Mouse (Mus musculus): Measurements from ENCODE around the gene Map7d1. TPM values are rescaled to one million over a fixed set of nuclear protein-coding genes. Genes with fewer than 3 reads are reported as not detected.

Map7d1 gene
- polyA plus RNA-seq, 1 experiment from 2014 or later = 40.7 TPM

- Histone ChIP-seq H3K27ac (no peak overlapping the region), H3K4me1 (peaks cover 38% of the 10 kb centered on the region), H3K9ac (no peak overlapping the region), H3K27me3 (no peaks in the 10 kb centered on the region), H3K36me3 (peaks cover 49% of the 10 kb centered on the region), H3K4me2 (0 out of 2 replicates have a peak overlapping the region, but pooled peaks have one; percentile 8), H3K4me3 (replicated peaks) (no peak overlapping the region), H3K9me3 (replicated peaks) (no peaks in the 10 kb centered on the region)
- WGBS = 57% methylated on average over 3 of the region's 3 CpGs
- ATAC-seq (replicated peaks; ENCODE audit: low FRiP score) = no peak
Measured at GRCm38 (mm10) chr4:126197485-126197884, 58.7 kb downstream of the Map7d1 start.

- WGBS = 95% methylated on average over 4 of the region's 4 CpGs
- Histone ChIP-seq H3K9me3 (replicated peaks) (no peaks in the 10 kb centered on the region), H3K27me3 (no peaks in the 10 kb centered on the region), H3K4me3 (replicated peaks) (no peak overlapping the region), H3K4me2 (no peak overlapping the region), H3K9ac (no peak overlapping the region), H3K36me3 (peaks cover 72% of the 10 kb centered on the region), H3K4me1 (peaks cover 26% of the 10 kb centered on the region), H3K27ac (no peak overlapping the region)
- no peak for ATAC-seq (replicated peaks; ENCODE audit: low FRiP score)
Measured at GRCm38 (mm10) chr4:126194916-126195315, 61.2 kb downstream of the Map7d1 start.

GRCm38 (mm10) chr4:126194216-126194615 is 61.9 kb downstream of the Map7d1 start:
- H3K4me3 ChIP-seq (replicated peaks) = no peak overlapping the region
- H3K27ac ChIP-seq = no peak overlapping the region
- peaks cover 73% of the 10 kb centered on the region for H3K36me3 ChIP-seq
- no peak overlapping the region for H3K4me2 ChIP-seq
- no peaks in the 10 kb centered on the region for H3K9me3 ChIP-seq (replicated peaks)
- H3K9ac ChIP-seq = no peak overlapping the region
- H3K4me1 ChIP-seq = peaks cover 19% of the 10 kb centered on the region
- no peaks in the 10 kb centered on the region for H3K27me3 ChIP-seq
- no peak for ATAC-seq (replicated peaks; ENCODE audit: low FRiP score)

- Histone ChIP-seq H3K4me2 (no peak overlapping the region), H3K36me3 (peaks cover 84% of the 10 kb centered on the region), H3K9ac (no peak overlapping the region), H3K4me3 (replicated peaks) (no peak overlapping the region), H3K4me1 (peaks cover 13% of the 10 kb centered on the region; the same call in 1 of the 2 replicates), H3K27ac (no peak overlapping the region), H3K27me3 (no peaks in the 10 kb centered on the region), H3K9me3 (replicated peaks) (no peaks in the 10 kb centered on the region)
- ATAC-seq (replicated peaks; ENCODE audit: low FRiP score) = no peak
- 93% methylated on average over 2 of the region's 2 CpGs for WGBS
Measured at GRCm38 (mm10) chr4:126190636-126191035, 65.5 kb downstream of the Map7d1 start.

DNA sequence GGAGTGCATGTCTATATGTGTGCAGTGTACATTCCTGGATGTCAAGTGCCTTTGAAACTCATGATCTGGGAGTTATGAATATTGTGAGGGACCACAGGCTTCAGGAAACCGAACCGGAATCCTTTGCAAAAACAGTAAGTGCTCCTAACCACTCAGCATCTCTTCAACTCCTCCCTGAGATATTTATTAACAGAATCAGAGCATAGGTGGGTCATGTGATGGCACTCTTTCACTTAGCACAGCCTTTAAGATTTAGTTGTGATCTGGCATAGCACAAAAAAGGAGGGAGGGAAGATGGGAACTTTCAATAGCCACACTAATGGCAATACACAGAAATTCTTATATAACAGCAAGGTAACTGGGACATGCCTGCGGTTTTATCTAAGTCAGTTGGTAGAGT is 69.0 kb downstream of the Map7d1 start:
- Histone ChIP-seq H3K27me3 (no peaks in the 10 kb centered on the region), H3K9me3 (replicated peaks) (no peaks in the 10 kb centered on the region), H3K4me2 (no peak overlapping the region), H3K36me3 (peaks cover 85% of the 10 kb centered on the region), H3K4me3 (replicated peaks) (no peak overlapping the region), H3K4me1 (peaks cover 13% of the 10 kb centered on the region; the same call in 1 of the 2 replicates), H3K9ac (no peak overlapping the region), H3K27ac (no peak overlapping the region)
- 86% methylated on average over 3 of the region's 3 CpGs for WGBS
- no peak for ATAC-seq (replicated peaks; ENCODE audit: low FRiP score)

GRCm38 (mm10) chr4:126183034-126183433 is 73.1 kb downstream of the Map7d1 start:
- ATAC-seq (replicated peaks; ENCODE audit: low FRiP score) = no peak
- H3K27me3 ChIP-seq = no peaks in the 10 kb centered on the region
- H3K9ac ChIP-seq = no peak overlapping the region
- H3K4me3 ChIP-seq (replicated peaks) = no peak overlapping the region
- no peak overlapping the region for H3K27ac ChIP-seq
- no peak overlapping the region for H3K4me2 ChIP-seq
- H3K36me3 ChIP-seq = peaks cover 87% of the 10 kb centered on the region
- WGBS = 87% methylated on average over 5 of the region's 5 CpGs
- H3K4me1 ChIP-seq = peaks cover 9% of the 10 kb centered on the region; the same call in 1 of the 2 replicates
- no peaks in the 10 kb centered on the region for H3K9me3 ChIP-seq (replicated peaks)

Other genes starting within 250 kb of the Map7d1 start
- 1.1 and 1.4 TPM in 2 replicates for gene Csf3r, start 231.8 kb downstream of the Map7d1 start, polyA plus RNA-seq (2015; fragmentation: Nextera tagmentation; extraction: Ambion mirVana)
- 150 and 153 TPM in 2 replicates for gene Mrps15, start 209.4 kb downstream of the Map7d1 start, polyA plus RNA-seq (2015; fragmentation: Nextera tagmentation; extraction: Ambion mirVana)
- 19.0 and 19.1 TPM in 2 replicates for gene Oscp1, start 197.8 kb downstream of the Map7d1 start, polyA plus RNA-seq (2015; fragmentation: Nextera tagmentation; extraction: Ambion mirVana)
- gene Lsm10, start 159.7 kb downstream of the Map7d1 start, polyA plus RNA-seq (2015; fragmentation: Nextera tagmentation; extraction: Ambion mirVana) = 51.8 and 52.9 TPM in 2 replicates
- gene Stk40, start 152.4 kb downstream of the Map7d1 start, polyA plus RNA-seq (2015; fragmentation: Nextera tagmentation; extraction: Ambion mirVana) = 38.2 and 41.3 TPM in 2 replicates
- 90.0 and 98.5 TPM in 2 replicates for gene Eva1b, start 108.6 kb downstream of the Map7d1 start, polyA plus RNA-seq (2015; fragmentation: Nextera tagmentation; extraction: Ambion mirVana)
- gene Sh3d21, start 92.9 kb downstream of the Map7d1 start, polyA plus RNA-seq (2015; fragmentation: Nextera tagmentation; extraction: Ambion mirVana) = 8.3 and 9.5 TPM in 2 replicates
- gene Thrap3, start 53.6 kb downstream of the Map7d1 start, polyA plus RNA-seq (2015; fragmentation: Nextera tagmentation; extraction: Ambion mirVana) = 219 and 230 TPM in 2 replicates
- 106 and 111 TPM in 2 replicates for gene Trappc3, start 6.0 kb upstream of the Map7d1 start, polyA plus RNA-seq (2015; fragmentation: Nextera tagmentation; extraction: Ambion mirVana)
- 10.6 and 15.2 TPM in 2 replicates for gene Col8a2, start 30.4 kb upstream of the Map7d1 start, polyA plus RNA-seq (2015; fragmentation: Nextera tagmentation; extraction: Ambion mirVana)
- gene Adprhl2, start 65.4 kb upstream of the Map7d1 start, polyA plus RNA-seq (2015; fragmentation: Nextera tagmentation; extraction: Ambion mirVana) = 74.4 and 81.1 TPM in 2 replicates
- 4.7 and 4.9 TPM in 2 replicates for gene Tekt2, start 69.3 kb upstream of the Map7d1 start, polyA plus RNA-seq (2015; fragmentation: Nextera tagmentation; extraction: Ambion mirVana)
- 12.9 and 15.9 TPM in 2 replicates for gene Ago3, start 173.2 kb upstream of the Map7d1 start, polyA plus RNA-seq (2015; fragmentation: Nextera tagmentation; extraction: Ambion mirVana)
- gene Ago1, start 212.2 kb upstream of the Map7d1 start, polyA plus RNA-seq (2015; fragmentation: Nextera tagmentation; extraction: Ambion mirVana) = 5.1 and 5.2 TPM in 2 replicates

All from kidney, embryonic 15.5 days (tissue).